Mouse (Mus musculus) central nervous system, embryonic 11.5 days (tissue): ENCODE data around the gene Trafd1. TPM values are rescaled to one million over a fixed set of nuclear protein-coding genes. Genes with fewer than 3 reads are reported as not detected.

Source experiments
- polyA plus RNA-seq: library from polyadenylated mRNA; depleted of rRNA; stranded (reverse); fragments of >200 nt; gene quantifications from 2 replicates; pipeline ENCODE4 v1.2.3, GENCODE M21; 2012; rRNA removed

Gene Trafd1
- 111 and 159 TPM in 2 replicates for polyA plus RNA-seq

DNA sequence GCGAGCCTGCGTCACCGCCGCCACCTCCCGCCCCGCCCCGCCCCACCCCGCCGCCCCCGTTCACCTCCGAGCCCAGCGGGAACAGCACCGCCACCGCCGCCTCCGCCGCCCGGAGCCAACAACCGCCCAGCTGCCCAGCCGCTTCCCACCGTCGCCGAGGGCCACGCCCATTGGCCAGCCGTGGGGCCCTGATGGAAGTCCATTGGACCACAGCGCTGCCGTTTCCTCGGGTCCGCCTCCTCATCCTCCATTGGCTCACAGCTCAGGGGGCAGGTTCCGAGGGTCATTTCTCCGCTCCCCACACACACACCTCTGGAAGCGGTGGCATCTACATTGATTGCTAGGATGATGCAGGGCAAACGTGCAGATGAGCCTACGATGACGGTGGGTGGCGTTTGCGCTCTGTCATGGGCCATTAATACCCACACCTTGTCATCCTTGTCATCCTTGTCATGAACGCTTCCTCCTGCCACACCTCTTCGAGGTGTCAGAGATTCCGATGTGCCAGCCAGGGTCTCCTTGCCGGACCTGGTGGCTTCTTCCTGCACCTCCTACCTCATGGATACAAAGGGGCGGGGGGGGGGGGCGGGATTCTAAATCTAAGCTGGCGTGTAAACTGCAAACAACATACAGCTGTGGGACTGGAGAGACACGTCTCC, at the start of gene Trafd1:
Trafd1 (minus strand) TSS at position 172 of the 659 bp plus-strand sequence.

DNA sequence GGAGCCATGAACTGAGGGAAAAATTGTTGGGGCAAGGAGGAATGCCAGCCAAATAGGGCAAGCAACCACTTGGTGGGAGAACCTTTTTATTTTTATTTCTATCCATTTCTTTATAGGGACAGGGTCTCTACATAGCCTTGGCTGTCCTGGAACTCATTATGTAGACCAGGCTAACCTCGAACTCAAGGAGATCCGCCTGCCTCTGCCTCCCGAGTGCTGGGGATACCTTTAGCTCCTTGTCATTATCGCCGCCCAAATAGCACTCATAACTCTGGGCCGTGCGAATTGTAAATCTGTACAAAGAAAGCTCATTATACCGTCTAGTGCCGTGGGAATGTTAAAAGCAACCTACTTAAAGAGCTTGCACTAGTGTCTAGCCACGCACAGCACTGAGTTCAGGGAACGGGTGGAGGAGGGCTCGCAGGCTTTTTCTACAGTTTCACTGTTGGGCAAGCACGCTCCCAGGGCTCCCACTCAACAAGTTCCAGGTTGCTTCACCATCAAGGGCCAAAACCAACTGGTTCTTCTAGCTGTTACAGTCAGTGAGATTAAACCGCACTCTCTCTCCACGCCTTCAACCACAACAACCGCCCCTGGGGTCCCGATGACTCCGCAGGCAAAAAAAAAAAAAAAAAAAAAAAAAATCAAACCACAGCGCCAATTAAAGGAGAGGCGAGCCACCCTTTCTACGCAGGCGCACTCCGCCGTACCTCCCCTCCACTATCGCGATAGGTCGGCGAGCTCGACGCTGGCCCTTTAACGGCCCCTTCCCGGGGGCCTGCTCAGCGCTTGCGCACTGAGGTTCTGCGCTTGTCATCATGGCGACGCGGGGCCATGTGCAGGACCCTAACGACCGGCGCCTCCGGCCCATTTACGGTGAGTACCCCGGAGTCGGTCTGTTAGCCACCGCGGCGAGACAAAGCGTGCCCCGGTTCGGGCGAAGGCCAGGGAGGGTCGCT, 12.0 kb upstream of the Trafd1 start, which contains the start of gene Naa25:
Naa25 (plus strand) TSS at position 750 of the 959 bp plus-strand sequence.

Other genes starting within 250 kb of the Trafd1 start
- gene Ptpn11, start 194.2 kb downstream of the Trafd1 start, polyA plus RNA-seq: 54.7 and 57.6 TPM in 2 replicates
- gene Rpl6, start 181.2 kb downstream of the Trafd1 start, polyA plus RNA-seq: 1,287 and 1,497 TPM in 2 replicates
- gene Hectd4, start 165.4 kb downstream of the Trafd1 start, polyA plus RNA-seq: 18.1 and 20.6 TPM in 2 replicates
- 23.1 and 26.8 TPM in 2 replicates for gene Naa25, start 12.3 kb upstream of the Trafd1 start, polyA plus RNA-seq
- gene Tmem116, start 66.3 kb upstream of the Trafd1 start, polyA plus RNA-seq: 0.48 and 1.4 TPM in 2 replicates
- 121 and 200 TPM in 2 replicates for gene Erp29, start 66.9 kb upstream of the Trafd1 start, polyA plus RNA-seq
- not detected in 2 replicates for gene Adam1b, start 117.8 kb upstream of the Trafd1 start, polyA plus RNA-seq
- 14.7 and 16.5 TPM in 2 replicates for gene Adam1a, start 159.8 kb upstream of the Trafd1 start, polyA plus RNA-seq
- 0.11 and 0.82 TPM in 2 replicates for gene Gm42878, start 159.8 kb upstream of the Trafd1 start, polyA plus RNA-seq
- gene Mapkapk5, start 160.3 kb upstream of the Trafd1 start, polyA plus RNA-seq: 120 and 148 TPM in 2 replicates
- gene Aldh2, start 208.2 kb upstream of the Trafd1 start, polyA plus RNA-seq: 90.5 and 161 TPM in 2 replicates
- 0.85 and 2.2 TPM in 2 replicates for gene Acad12, start 233.3 kb upstream of the Trafd1 start, polyA plus RNA-seq